13 mouse cellular contexts compared by ENCODE assay signal in the genomic region with DNA sequence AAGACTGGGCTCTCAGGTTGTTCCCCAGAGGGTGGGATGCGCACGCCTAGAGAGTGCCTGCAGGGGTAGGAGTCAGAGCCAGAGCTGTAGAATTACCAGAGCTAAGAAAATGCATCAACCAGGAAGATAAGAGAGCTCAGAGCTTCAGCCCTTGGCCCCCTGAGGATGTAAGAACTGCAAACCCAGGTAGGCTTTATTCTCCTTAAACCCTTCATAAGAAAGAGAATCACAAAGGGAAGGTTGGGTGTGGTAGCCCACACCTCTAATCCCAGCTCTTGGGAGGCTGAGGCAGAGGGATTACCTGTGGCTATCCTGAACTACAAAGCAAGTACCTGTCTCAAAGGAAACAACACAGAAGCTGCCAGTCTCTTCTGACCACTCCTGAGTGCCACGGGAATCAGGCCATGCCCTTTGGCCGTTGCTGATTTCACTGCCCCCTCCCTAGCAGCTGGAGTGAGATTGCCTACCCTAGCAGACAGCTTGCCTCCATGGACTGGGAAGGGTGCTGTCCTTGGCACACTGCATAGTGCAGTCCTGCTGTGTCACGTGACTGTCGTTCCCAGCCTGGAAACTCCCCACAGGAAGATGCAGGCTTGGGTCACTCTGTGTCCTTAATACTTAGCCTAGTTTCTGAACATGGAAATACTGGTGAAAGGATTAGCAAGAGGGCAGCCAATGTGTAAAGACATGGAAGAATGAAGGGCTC. TPM values are rescaled to one million over a fixed set of nuclear protein-coding genes. Genes with fewer than 3 reads are reported as not detected.
A peak's percentile ranks its signal among the peaks of the same experiment; 100 is the strongest.
DNase-seq lines count a peak whose midpoint lies in the region; ATAC-seq and TF ChIP-seq lines count a peak whose summit lies in the region.
"Had no signal": no experiment of that assay in that cellular context is flagged by ENCODE, and none has a peak within 500 bp of the region (broad histone marks: within the 10 kb centered on the region; RNA-seq: fewer than 3 reads in every experiment).

No protein-coding gene starts in this region.

- H3K9ac ChIP-seq in kidney, embryonic 14.5 days (ENCODE audit: low read depth, low read length), result no peak overlapping the region
- no peak overlapping the region for H3K9ac ChIP-seq in kidney, postnatal 0 days (ENCODE audit: low read depth, low read length)
- no peak overlapping the region for H3K9ac ChIP-seq in hindbrain, embryonic 11.5 days (ENCODE audit: low read depth, low read length)
- H3K9ac ChIP-seq: limb, embryonic 15.5 days had no signal

- no peaks in the 10 kb centered on the region for H3K27me3 ChIP-seq in kidney, embryonic 14.5 days (ENCODE audit: control insufficient read depth, insufficient read depth, low read length)
- H3K27me3 ChIP-seq in kidney, postnatal 0 days (ENCODE audit: insufficient read depth, low read length), result no peaks in the 10 kb centered on the region
- no peaks in the 10 kb centered on the region for H3K27me3 ChIP-seq in hindbrain, embryonic 11.5 days (ENCODE audit: control insufficient read depth, insufficient read depth, low read length)
- H3K27me3 ChIP-seq: CH12.LX; limb, embryonic 15.5 days had no signal

- H3K4me1 ChIP-seq in kidney, embryonic 14.5 days (ENCODE audit: control insufficient read depth, insufficient read depth, low read length), result no peaks in the 10 kb centered on the region
- H3K4me1 ChIP-seq in kidney, postnatal 0 days (replicated peaks; ENCODE audit: insufficient read depth, low read length), result no peaks in the 10 kb centered on the region
- peaks cover 8% of the 10 kb centered on the region; the same call in 1 of the 2 replicates for H3K4me1 ChIP-seq in hindbrain, embryonic 11.5 days (replicated peaks; ENCODE audit: control insufficient read depth, insufficient read depth, low read length)
- H3K4me1 ChIP-seq: limb, embryonic 15.5 days had no signal

- H3K36me3 ChIP-seq in kidney, embryonic 14.5 days (ENCODE audit: control insufficient read depth, insufficient read depth, low read length), result peaks cover 23% of the 10 kb centered on the region
- peaks cover 10% of the 10 kb centered on the region for H3K36me3 ChIP-seq in kidney, postnatal 0 days (ENCODE audit: insufficient read depth, low read length)
- 0 out of 2 replicates have a peak, but pooled peaks cover 2% of the 10 kb centered on the region for H3K36me3 ChIP-seq in hindbrain, embryonic 11.5 days (ENCODE audit: control insufficient read depth, insufficient read depth, low read length)

- WGBS in kidney, embryonic 14.5 days, result 55% methylated on average over 6 of the region's 6 CpGs
- WGBS in kidney, postnatal 0 days, result 48% methylated on average over 6 of the region's 6 CpGs
- 52% methylated on average over 6 of the region's 6 CpGs for WGBS in hindbrain, embryonic 11.5 days

- no peak overlapping the region for H3K4me2 ChIP-seq in kidney, embryonic 14.5 days (replicated peaks; ENCODE audit: low read depth, low read length)
- no peak overlapping the region for H3K4me2 ChIP-seq in kidney, postnatal 0 days (ENCODE audit: low read length)
- H3K4me2 ChIP-seq in hindbrain, embryonic 11.5 days (replicated peaks; ENCODE audit: low read depth, low read length), result no peak overlapping the region
- H3K4me2 ChIP-seq: limb, embryonic 15.5 days had no signal

- no peaks in the 10 kb centered on the region for H3K9me3 ChIP-seq in kidney, embryonic 14.5 days (ENCODE audit: control insufficient read depth, low read length)
- no peaks in the 10 kb centered on the region for H3K9me3 ChIP-seq in kidney, postnatal 0 days (replicated peaks; ENCODE audit: low read length)
- no peaks in the 10 kb centered on the region for H3K9me3 ChIP-seq in hindbrain, embryonic 11.5 days (ENCODE audit: control insufficient read depth, low read length)
- H3K9me3 ChIP-seq: limb, embryonic 15.5 days had no signal

- H3K27ac ChIP-seq in kidney, embryonic 14.5 days (ENCODE audit: low read depth, low read length), result no peak overlapping the region
- H3K27ac ChIP-seq in kidney, postnatal 0 days, result no peak overlapping the region
- no peak overlapping the region for H3K27ac ChIP-seq in hindbrain, embryonic 11.5 days (ENCODE audit: low read depth, low read length)
- H3K27ac ChIP-seq: limb, embryonic 15.5 days had no signal

- ATAC-seq in kidney, embryonic 14.5 days (ENCODE audit: low FRiP score, low TSS enrichment), result no peak
- peak; percentile 50; the same call in 1 of the 2 replicates for ATAC-seq in kidney, postnatal 0 days (replicated peaks; ENCODE audit: low FRiP score, low read depth)
- ATAC-seq in hindbrain, embryonic 11.5 days (ENCODE audit: low FRiP score), result no peak
- ATAC-seq: forebrain, embryonic 14.5 days had no signal

- H3K4me3 ChIP-seq in kidney, embryonic 14.5 days (ENCODE audit: low read length), result no peak overlapping the region
- no peak overlapping the region for H3K4me3 ChIP-seq in kidney, postnatal 0 days (replicated peaks; ENCODE audit: low read depth, low read length)
- no peak overlapping the region for H3K4me3 ChIP-seq in hindbrain, embryonic 11.5 days (ENCODE audit: low read depth, low read length)
- H3K4me3 ChIP-seq: limb, embryonic 15.5 days had no signal

- peak; percentile 55 for DNase-seq in kidney, adult 18-20 months
- peak; percentile 69 for DNase-seq in heart, adult 8-10 months (ENCODE audit: low spot score)
- DNase-seq in kidney, postnatal 0 days (ENCODE audit: low spot score), result no peak
- peak; percentile 65 for DNase-seq in lung, postnatal 36 days
- DNase-seq in hindbrain, embryonic 11.5 days (ENCODE audit: low spot score), result no peak
- no peak for DNase-seq in T-cell, adult 2 months (ENCODE audit: low spot score)
- DNase-seq in spleen, postnatal 36 days (ENCODE audit: low spot score in 2 of 2), result no peak
- DNase-seq: thymus, adult 2 months had no signal

- no peak for TF ChIP-seq CTCF in kidney, postnatal 0 days (IDR thresholded peaks at IDR 0.05; ENCODE audit: low read depth)

RNA-seq across cellular contexts. Expression of a gene that starts 5.4 kb away (rescaled TPM):
- polyA plus RNA-seq in kidney, embryonic 14.5 days (2014; fragmentation: Nextera tagmentation; extraction: Ambion mirVana), result 0.20 TPM in 1 of 2 replicates, not detected in the other
- total RNA-seq in heart, adult 8-10 months (2022), result not detected
- 0.09 TPM in 1 of 2 replicates, not detected in the other for polyA plus RNA-seq in kidney, postnatal 0 days (2015; fragmentation: Nextera tagmentation; extraction: Ambion mirVana)
- polyA plus RNA-seq in hindbrain, embryonic 11.5 days (2014; fragmentation: Nextera tagmentation; extraction: Ambion mirVana), result 0.22 TPM in 1 of 2 replicates, not detected in the other
- total RNA-seq: CH12.LX had no signal
- polyA plus RNA-seq: brain, embryonic 14.5 days; forebrain, embryonic 14.5 days had no signal

RNA-seq across cellular contexts. Expression of a gene that starts 43.4 kb away (rescaled TPM):
- 55.5 and 80.1 TPM in 2 replicates for polyA plus RNA-seq in kidney, embryonic 14.5 days (2014; fragmentation: Nextera tagmentation; extraction: Ambion mirVana)
- 10 to 100 TPM; 27.2 to 37.8 (median 32.3) TPM for total RNA-seq in heart, adult 8-10 months (2022)
- 49.0 and 52.1 TPM in 2 replicates for polyA plus RNA-seq in kidney, postnatal 0 days (2015; fragmentation: Nextera tagmentation; extraction: Ambion mirVana)
- 63.8 and 79.7 TPM in 2 replicates for polyA plus RNA-seq in hindbrain, embryonic 11.5 days (2014; fragmentation: Nextera tagmentation; extraction: Ambion mirVana)

Comparison
In these comparisons a context has a peak if more than half of its experiments do, and no peak if none do; other contexts are left out.
1. DNase-seq: peak in kidney, adult 18-20 months (single experiment), heart, adult 8-10 months (single experiment) and lung, postnatal 36 days (single experiment); none in kidney, postnatal 0 days (single experiment), hindbrain, embryonic 11.5 days (single experiment), T-cell, adult 2 months (single experiment) and spleen, postnatal 36 days (0 of 2).